Mouse (Mus musculus): ENCODE data around the gene Bub1b.
"Not testable (repeated sequence)": the region's sequence is repeated elsewhere in the genome, so short reads cannot be mapped to it uniquely, and the experiment has no call there.

Gene Bub1b

DNA sequence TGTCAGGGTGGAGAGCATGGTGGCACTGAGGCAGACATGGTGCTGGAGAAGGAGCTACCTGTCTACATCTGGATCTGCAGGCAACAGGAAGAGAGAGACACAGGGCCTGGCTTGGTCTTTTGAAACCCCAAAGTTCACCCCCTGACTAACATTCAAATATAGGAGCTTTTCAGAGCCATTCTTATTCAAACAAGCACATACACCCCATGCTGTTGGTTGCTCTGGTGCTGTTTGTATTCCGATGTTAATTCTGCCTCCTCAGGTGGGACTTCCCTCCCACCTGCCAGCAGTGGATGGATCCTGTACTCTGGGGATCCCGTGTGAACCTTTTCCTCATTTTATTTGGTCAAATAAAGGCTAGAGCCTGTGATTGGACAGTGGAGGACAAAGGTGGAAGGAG, 22.1 kb downstream of the Bub1b start:
- no peak for DNase-seq

- DNase-seq: no peak
Measured at GRCm38 (mm10) chr2:118620608-118621007, 22.6 kb downstream of the Bub1b start.

GRCm38 (mm10) chr2:118629276-118629675, 31.3 kb downstream of the Bub1b start:
- DNase-seq: peak; percentile 11

DNA sequence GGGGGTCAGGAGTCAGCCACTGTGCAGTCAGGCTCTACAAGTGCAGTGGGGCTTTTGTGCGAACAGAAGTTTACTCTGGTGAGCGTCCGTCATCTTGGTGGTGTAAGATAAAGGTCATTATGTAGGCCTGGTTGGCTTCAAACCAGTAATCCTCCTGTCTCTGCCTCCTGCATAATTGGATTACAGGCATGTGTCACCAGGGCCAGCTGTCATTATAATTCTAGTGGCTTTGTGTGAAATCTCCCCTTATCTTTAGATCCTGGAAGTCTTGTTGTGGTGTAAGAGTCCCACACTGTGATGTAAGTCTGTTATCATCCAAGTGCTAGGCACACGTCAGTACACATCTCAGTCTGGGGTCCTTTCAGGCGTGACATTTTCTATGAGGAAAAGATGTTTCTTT, 35.4 kb downstream of the Bub1b start:
- DNase-seq: no peak

DNA sequence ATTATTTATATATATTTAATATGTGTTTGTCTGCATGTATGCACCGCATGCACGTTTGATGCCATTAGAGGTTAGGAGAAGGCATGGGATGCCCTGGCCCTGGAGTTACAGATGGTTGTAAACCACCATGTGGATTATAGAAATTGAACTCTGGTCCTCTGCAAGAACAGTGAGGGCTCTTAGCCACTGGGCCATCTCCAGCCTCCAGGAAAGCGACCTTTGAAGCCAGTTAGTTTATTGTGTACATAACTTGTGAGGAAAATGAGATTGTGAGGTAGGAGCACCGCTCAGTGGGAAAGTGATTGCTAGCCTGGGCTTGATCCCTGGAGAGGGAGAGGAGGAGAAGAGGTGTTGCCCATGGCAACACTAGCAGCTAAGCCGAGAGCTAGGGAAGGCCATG, 39.2 kb downstream of the Bub1b start:
- DNase-seq: no peak

DNA sequence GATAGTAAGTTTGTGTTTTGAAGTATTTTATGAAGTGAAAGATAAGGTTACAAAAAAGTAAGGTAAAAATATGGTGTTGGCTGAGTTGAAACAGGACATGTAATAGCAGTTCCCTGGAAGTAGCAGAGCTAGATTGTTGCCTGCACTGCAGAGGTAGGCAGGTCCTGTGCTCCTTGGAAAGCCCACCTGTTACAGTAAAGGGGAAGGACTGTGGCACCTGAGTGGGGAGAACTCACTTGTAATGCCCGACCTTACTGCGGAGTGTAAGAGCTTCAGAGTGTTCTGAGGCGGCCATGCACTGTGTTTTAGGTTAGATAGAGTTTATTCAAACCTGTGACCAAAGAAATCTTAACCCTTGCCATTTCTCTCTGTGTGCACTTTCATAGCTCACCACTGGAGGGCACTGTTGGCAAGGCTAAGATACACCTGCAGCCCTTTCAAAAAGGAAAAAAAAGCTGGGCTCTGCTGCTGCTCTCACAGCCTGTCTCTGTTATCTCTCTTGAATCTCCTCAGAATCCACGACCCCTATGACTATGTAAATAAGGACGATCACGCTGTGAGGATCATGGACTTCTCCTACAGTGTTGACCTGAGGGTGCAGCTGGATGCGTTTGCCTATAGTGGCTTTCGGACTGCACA, 40.0 kb downstream of the Bub1b start:
- peak; percentile 79 for DNase-seq

GRCm38 (mm10) chr2:118638686-118639085, 40.7 kb downstream of the Bub1b start:
- no peak for DNase-seq

DNA sequence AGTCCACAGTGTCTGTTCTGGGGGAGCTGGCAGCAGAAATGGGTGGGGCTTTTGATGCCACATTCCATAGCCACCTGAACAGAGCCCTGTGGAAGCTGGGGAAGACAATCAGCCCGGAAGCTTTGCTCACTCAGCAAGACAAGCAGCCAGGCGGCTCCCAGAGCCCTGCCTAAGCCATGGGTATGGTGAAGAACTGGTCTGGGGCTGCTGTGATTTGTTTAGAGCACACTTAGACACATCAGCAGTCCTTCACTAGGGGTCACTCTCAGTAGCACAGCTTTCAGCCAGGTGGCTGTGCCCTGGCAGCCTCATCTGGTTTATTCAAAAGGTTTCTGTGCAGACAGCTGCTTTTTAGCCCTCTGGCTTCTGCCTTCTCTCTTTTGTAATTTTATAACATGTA, 43.1 kb downstream of the Bub1b start:
- DNase-seq: no peak

DNA sequence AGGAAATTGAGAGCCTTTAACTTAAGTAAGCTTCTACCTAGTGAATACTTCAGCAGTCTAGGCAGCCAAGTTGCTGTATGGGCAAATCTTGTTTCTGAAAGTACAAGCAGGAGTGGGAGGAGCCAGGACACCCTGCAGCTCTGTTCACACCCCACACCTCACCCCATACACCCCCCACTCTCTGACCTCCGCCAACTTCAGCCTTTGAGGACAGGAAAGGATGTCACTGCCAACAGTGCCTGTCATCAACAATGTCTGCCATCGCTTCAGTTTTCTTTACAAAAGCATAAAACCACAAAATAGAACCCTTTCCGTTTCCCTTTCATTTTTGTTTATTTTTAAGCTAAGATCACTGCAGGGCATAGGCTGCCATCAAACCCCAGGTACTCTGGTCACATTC, 44.4 kb downstream of the Bub1b start:
- DNase-seq: no peak

DNA sequence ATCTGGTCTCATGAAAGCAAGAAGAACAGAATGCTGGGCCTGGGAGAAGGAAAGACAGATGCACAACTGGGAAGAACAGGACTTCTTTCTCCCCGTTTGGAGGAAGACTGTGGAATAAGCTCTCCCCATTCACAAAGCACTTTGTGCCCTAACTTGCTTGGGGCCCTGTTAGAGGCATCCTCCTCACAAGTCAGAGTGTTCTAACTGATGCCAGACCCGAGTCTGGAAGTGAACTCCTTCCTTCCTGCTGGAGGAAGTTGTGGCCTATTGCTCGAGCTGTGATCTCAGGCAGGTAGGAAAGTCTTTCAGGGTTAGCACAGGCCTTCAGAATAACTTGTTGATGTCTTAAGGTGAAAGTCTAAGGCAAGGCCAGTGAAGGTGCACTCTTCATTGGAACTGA, 44.9 kb downstream of the Bub1b start:
- no peak for DNase-seq

GRCm38 (mm10) chr2:118646665-118647064, 48.7 kb downstream of the Bub1b start:
- no peak for DNase-seq

DNA sequence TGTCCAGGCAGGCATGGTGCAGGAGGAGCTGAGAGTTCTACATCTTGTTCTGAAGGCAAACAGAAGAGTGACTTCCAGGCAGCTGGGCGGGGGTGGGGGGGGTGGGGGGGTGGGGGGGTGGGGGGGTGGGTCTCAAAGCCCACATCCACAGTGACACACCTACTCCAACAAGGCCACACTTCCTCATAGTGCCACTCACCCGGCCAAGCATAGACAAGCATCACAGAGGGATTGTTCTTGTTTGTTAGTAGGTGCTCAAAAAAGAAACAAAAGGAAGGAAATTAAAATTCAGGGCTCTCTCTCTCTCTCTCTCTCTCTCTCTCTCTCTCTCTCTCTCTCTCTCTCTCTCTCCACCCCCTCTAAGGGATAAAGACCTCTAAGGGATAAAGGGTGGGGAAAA, 52.7 kb downstream of the Bub1b start:
- not testable (repeated sequence) for DNase-seq

DNA sequence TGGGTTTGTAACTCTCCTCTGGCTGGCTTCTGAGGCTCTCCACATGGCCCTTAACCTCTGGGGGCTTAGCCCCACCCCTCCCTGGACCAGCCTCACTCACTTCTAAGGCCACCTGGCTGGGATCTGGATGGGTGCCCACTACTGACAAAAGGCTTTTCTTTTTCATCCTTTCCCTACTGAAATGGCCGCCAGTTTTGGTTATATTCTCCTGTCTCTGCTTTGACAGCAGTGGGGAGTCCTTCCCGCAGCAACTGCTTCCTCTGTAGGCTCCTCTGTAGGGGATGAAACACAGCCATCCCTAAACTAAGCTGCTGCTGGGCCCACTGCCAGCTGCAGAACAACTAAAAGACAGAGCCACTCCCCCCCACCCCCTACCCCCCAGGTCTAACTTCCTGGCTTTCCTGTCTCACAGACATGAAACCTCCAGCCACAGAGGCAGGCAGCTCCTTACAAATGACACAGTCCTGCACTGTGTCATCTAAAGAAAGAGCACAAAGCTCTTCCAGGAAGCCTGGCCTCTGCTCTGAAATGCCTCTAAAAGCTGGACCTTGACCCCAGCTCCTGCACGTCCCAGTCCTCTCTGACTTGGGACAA, 58.8 kb downstream of the Bub1b start:
- DNase-seq: no peak

- no peak for DNase-seq
Measured at GRCm38 (mm10) chr2:118658457-118658856, 60.4 kb downstream of the Bub1b start.

DNA sequence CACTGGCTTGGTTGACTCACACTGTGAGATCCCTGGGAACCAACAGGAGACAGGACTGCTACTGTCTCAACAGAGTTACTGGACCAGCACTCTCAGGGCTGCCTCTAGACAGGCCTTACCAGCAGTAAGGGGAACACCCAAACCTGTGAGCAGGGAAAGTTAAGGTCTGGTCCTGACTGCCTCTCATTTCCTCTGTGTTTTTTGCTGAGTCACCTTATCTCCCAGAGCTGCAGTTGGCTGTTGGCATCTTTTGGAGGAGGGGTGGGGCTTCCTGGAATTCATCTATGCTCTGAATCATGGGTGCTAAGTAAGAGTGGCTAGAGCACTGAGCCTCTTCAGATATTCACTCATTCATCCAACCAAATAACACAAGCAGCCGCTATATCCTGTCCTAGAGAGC, 61.1 kb downstream of the Bub1b start:
- DNase-seq: no peak

DNA sequence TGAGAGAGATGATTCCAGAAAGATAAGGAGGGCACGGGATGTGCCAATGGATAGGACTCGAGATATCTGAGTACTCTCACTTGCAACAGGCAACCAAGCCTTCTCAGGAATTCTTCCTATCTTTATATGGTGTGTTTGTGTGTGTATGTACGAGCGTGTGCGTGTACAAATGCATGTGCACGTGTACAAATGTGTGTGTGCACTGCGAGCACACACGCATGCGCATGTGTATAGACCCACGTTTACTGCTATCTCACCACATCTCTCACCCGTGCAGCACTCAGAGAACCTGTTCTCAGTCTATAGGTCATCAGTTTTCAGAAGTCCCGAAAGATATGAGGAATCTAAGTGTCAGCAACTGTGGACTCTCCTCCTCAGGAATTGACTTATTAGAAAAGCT, 61.5 kb downstream of the Bub1b start:
- DNase-seq: no peak

GRCm38 (mm10) chr2:118659998-118660452, 62.0 kb downstream of the Bub1b start:
- peak; percentile 25 for DNase-seq

GRCm38 (mm10) chr2:118661891-118662290, 63.9 kb downstream of the Bub1b start:
- no peak for DNase-seq

GRCm38 (mm10) chr2:118662902-118663803, 65.1 kb downstream of the Bub1b start, which contains the start of gene Pak6:
Pak6 (plus strand) TSS chr2:118663303.
- DNase-seq: peak; percentile 54

DNA sequence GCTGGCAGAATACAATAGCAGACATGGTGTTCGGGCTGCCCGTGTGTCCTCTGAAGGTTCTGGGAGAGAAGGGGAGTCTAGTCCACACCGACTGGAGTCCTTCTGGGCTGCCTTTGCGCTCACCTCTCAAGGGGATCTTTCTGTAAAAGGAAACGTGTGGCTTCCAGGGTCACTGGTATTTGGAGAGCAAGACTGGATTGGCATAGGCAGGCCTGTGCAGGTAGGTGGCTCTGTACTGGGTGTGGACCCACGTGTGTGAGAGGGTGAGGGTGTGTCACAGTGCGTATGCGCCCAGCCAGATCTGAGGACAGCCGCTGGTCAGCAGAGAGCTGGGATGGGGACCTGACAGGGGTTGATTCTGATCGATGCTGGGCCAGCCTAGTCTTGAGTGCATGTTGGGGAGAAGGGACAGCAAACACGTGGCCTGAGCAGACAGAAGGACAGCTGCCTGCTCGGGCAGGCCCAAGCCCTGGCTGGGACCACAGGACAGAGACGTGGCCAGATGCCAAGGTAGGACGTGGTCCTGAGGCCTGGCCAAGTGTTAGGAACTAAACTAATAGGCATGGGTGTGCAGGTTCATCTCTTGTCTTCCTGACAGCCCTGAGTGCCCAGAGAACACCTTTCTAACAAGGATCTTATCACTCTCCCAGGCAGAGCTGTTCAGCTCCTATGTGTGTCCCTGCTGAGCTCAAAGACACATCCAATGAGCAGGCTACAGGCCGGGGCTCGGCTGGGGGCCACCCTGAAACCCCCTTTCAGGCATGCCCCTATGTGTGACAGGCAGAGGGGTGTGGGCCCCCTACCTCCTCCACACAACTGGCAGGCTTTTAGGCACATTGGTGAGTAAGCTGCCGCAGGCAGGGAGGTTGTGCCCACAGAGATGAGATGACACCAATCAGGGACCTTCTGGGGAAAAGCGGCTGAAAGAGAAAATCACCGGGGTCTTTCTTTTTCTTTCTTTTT, 66.1 kb downstream of the Bub1b start:
- peak; percentile 38 for DNase-seq

- no peak for DNase-seq
Measured at GRCm38 (mm10) chr2:118664975-118665516, 67.0 kb downstream of the Bub1b start.

- DNase-seq: no peak
Measured at GRCm38 (mm10) chr2:118665616-118666015, 67.6 kb downstream of the Bub1b start.

All from right cerebral cortex, postnatal 4 days (tissue).